Mouse (Mus musculus) brain, embryonic 14.5 days (tissue): ENCODE measurements at regions not wholly inside any gene's neighbourhood (a gene's known extent, or its start where the extent isn't known, plus 50 kb on each side); places are given as distances from the start of the nearest gene placed in this dataset.

ENCODE experiments used
- DNase-seq: peaks from one replicate; pipeline ENCODE4 v3.0.0-alpha.2; 2011; ENCODE audit warnings: low read depth
- CTCF ChIP-seq: fragments of 200-500 bp; IDR thresholded peaks from 2 replicates; pipeline ENCODE4 v1.5.1; 2012; ENCODE audit warnings: inconsistent platforms, mild to moderate bottlenecking, moderate library complexity, borderline replicate concordance; ENCODE audit not compliant: insufficient read depth, insufficient read length; ENCODE audit errors: extremely low read depth
- POLR2A ChIP-seq: fragments of 200-500 bp; IDR thresholded peaks from 2 replicates; pipeline ENCODE4 v1.6.1; 2012; ENCODE audit warnings: mild to moderate bottlenecking, inconsistent platforms, borderline replicate concordance; ENCODE audit not compliant: poor library complexity, insufficient read depth, insufficient read length, severe bottlenecking; ENCODE audit errors: extremely low read depth

GRCm38 (mm10) chr4:152862818-152863614 is 385.3 kb upstream of the Kcnab2 start:
- DNase-seq = peak; percentile 54

GRCm38 (mm10) chr4:152859161-152859560 is 381.5 kb upstream of the Kcnab2 start:
- no peak for TF ChIP-seq POLR2A
- no peak for TF ChIP-seq CTCF
- DNase-seq = no peak

More at GRCm38 (mm10) chr4:152862818-152863614, 385.3 kb upstream of the Kcnab2 start:
- TF ChIP-seq POLR2A = no peak
- TF ChIP-seq CTCF = no peak

DNA sequence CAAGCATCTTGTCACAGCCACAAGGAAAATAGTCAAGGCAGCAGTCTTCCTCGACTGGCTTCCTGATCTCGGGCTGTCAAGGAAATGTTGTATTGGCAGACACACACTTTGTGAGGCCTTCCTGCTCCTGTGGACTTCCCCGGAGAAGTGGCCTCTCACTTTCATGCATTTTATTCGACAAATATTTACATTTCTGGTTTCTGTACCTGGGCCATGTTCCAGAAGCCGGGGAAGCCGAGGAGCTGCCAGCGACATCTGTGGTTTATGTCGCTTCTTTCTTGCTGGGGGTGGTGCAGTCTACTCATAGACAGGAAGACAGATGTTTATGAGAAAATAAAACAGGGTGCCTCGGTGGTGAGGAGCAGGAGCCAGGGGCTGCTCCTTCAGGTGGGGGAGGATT is 372.5 kb upstream of the Kcnab2 start:
- TF ChIP-seq CTCF = no peak

DNA sequence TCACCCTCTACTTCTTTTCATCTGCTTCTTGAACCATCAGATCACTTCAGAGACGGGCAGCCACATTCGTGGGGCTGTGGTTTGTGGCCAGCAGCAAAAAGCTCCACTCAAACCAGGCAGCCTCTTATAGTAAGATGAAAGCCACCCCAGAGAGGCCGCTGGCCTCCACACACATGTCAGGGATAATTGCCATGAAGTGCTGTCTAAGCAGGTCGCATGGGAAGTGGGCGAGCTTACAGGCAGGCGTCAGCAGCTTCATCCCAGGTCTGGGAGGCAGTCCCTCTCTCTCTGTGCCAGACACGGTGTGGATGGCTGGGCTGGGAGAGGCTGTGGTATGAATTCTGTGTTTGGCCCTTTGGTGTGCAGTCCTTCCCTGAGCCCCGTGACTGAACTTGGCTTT is 358.4 kb upstream of the Kcnab2 start:
- TF ChIP-seq POLR2A (no peak), CTCF (no peak)
- peak; percentile 68 for DNase-seq

More for the DNA sequence above, 372.5 kb upstream of the Kcnab2 start:
- no peak for DNase-seq

- TF ChIP-seq POLR2A = no peak
- no peak for TF ChIP-seq CTCF
- peak; percentile 46 for DNase-seq
Observed at GRCm38 (mm10) chr4:152834421-152835110, 356.9 kb upstream of the Kcnab2 start.

DNA sequence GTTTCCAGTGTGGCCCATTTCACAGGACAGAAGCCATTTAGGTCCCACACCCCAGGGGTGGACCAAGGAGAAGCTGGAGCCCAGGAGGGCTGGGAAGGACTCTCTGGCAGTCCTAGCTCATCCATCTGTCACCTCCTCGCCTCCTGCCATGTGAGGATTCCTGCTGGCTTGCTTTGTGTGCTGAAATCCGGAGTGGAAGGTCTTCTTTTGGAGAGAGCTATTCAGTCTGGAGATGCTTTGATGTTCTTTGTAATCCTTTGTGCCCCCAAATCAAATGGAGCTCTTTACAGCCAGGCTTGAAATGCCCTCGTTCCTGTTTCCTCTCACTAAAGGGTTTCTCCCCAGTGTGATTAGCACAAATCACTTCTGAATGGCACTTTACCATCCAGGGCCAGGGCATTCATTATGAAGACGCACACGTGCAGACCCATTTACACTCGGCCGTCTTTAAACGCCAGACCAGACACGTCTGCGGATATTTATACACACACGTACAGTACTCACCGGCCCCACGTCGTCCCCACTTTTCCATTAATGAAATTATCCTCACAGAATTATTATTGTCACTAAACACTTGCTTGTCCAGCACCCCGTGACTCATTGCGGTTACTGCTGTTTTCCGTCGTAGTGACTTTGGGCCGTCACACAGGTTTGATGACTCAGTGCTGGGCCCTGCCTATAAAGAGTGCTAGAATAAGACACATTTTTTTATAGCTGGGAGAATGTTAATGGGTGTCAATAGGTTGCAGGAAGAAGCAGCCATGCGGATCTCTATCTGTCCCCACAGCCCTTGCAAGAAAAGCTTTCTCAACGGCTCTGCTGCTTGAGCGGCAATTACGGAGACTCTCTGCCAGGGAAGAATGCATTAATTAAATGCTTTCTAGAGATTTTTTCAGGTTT is 356.0 kb upstream of the Kcnab2 start:
- TF ChIP-seq POLR2A = no peak
- no peak for TF ChIP-seq CTCF
- peak; percentile 94 for DNase-seq

- TF ChIP-seq POLR2A (no peak), CTCF (no peak)
- peak; percentile 88 for DNase-seq
Observed at GRCm38 (mm10) chr4:152832757-152833363, 355.2 kb upstream of the Kcnab2 start.

DNA sequence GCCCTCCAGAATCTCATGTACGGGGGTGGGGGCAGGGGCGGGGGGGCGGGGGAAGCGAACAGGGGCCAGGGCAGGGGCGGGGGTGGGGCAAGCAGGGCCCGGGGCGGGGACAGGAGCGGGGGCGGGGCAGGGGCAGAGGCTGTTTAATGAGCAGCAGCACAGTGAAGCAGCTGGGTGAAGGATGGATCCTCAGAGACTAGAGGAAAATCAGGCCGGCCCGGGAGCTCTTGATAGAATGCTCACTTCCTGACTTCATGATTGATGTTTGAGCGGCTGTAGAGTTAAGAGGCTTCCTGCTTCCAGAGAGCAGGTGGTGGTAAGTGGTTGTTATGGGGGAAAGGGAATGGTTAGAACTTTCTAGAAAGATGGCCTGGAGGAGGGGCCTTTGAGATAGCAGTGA is 347.5 kb upstream of the Kcnab2 start:
- TF ChIP-seq CTCF (no peak), POLR2A (no peak)
- DNase-seq = peak; percentile 32

DNA sequence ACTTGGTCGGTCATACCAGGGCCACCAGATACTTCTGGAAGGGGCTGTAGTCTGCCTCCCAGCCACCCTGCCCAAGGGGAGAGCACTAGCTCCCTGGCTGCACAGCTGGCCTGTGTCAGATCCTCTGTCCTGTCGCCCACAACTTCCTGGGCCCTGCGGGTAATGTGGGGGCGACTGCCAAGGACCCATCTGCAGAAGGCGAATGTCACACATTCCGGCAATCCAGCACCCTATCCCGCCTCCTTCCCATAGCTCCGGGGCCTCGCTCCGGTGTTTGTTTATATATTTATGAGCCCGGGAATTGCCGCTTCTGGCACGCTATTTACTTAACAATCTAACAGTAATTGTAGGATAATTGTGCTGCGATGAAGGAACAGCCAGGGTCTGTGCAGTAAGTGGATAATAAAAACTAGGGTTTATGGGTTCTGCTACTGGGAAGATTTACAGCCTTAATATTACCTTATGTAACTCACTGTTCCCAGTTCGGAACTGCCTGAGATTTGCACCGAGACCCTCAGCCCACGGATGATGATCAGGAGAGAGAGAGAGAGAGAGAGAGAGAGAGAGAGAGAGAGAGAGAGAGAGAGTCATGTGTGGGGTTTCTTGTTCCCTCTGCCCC is 338.6 kb upstream of the Kcnab2 start:
- DNase-seq = no peak
- no peak for TF ChIP-seq POLR2A
- no peak for TF ChIP-seq CTCF

GRCm38 (mm10) chr4:152806611-152807010 is 328.9 kb upstream of the Kcnab2 start:
- TF ChIP-seq POLR2A (no peak), CTCF (no peak)
- no peak for DNase-seq
